Mouse (Mus musculus) left cerebral cortex, adult 8-10 months (tissue): ENCODE results near the gene Strbp. TPM values are rescaled to one million over a fixed set of nuclear protein-coding genes. Genes with fewer than 3 reads are reported as not detected.

Source experiments
- DNase-seq, 2 experiments: peaks; one replicate each; pipeline ENCODE4 v3.0.0; 2022; ENCODE audit warnings: low spot score in 2 of 2
- total RNA-seq, 4 experiments: library from RNA; stranded (reverse); gene quantifications; 2 replicates each; pipeline ENCODE4 v1.2.4; 2022

Gene Strbp
- 100 to 1,000 TPM; 285 to 339 (median 298) TPM for total RNA-seq

GRCm38 (mm10) chr2:37703230-37703954 is at the start of gene Strbp:
TSS of gene Strbp (minus strand) at chr2:37703859.
- peak; percentile 83 to 95 for DNase-seq

- no peak for DNase-seq
Observed at GRCm38 (mm10) chr2:37751114-37751513, 47.5 kb upstream of the Strbp start.

GRCm38 (mm10) chr2:37749323-37749722 is 45.7 kb upstream of the Strbp start:
- DNase-seq: no peak

GRCm38 (mm10) chr2:37748442-37749066 is 44.9 kb upstream of the Strbp start:
- DNase-seq: no peak

GRCm38 (mm10) chr2:37747909-37748308 is 44.2 kb upstream of the Strbp start:
- no peak for DNase-seq

GRCm38 (mm10) chr2:37746293-37747049 is 42.8 kb upstream of the Strbp start:
- DNase-seq: no peak

GRCm38 (mm10) chr2:37744773-37745395 is 41.2 kb upstream of the Strbp start:
- DNase-seq: peak in 1 of 2 experiments; percentile 64

- DNase-seq: no peak
Observed at GRCm38 (mm10) chr2:37741806-37742554, 38.3 kb upstream of the Strbp start.

GRCm38 (mm10) chr2:37735807-37736188 is 32.1 kb upstream of the Strbp start:
- DNase-seq: no peak

- DNase-seq: peak in 1 of 2 experiments; percentile 46
Observed at GRCm38 (mm10) chr2:37734979-37735806, 31.5 kb upstream of the Strbp start.

GRCm38 (mm10) chr2:37731241-37731801 is 27.7 kb upstream of the Strbp start:
- DNase-seq: no peak

GRCm38 (mm10) chr2:37724231-37724630 is 20.6 kb upstream of the Strbp start:
- DNase-seq: no peak

GRCm38 (mm10) chr2:37723501-37724090 is 19.9 kb upstream of the Strbp start:
- peak in 1 of 2 experiments; percentile 45 for DNase-seq

GRCm38 (mm10) chr2:37722674-37723465 is 19.2 kb upstream of the Strbp start:
- DNase-seq: no peak

GRCm38 (mm10) chr2:37716266-37716665 is 12.6 kb upstream of the Strbp start:
- DNase-seq: no peak

- DNase-seq: no peak
Observed at GRCm38 (mm10) chr2:37715364-37715763, 11.7 kb upstream of the Strbp start.

- no peak for DNase-seq
Observed at GRCm38 (mm10) chr2:37713100-37713499, 9.4 kb upstream of the Strbp start.

- no peak for DNase-seq
Observed at GRCm38 (mm10) chr2:37708835-37709234, 5.2 kb upstream of the Strbp start.
